Mouse (Mus musculus) right cerebral cortex, postnatal 25 days (tissue): ENCODE measurements at regions not wholly inside any gene's neighbourhood (a gene's known extent, or its start where the extent isn't known, plus 50 kb on each side); places are given as distances from the start of the nearest gene placed in this dataset.

Experiments used
- DNase-seq: peaks from one replicate; pipeline ENCODE4 v3.0.0; 2022

DNA sequence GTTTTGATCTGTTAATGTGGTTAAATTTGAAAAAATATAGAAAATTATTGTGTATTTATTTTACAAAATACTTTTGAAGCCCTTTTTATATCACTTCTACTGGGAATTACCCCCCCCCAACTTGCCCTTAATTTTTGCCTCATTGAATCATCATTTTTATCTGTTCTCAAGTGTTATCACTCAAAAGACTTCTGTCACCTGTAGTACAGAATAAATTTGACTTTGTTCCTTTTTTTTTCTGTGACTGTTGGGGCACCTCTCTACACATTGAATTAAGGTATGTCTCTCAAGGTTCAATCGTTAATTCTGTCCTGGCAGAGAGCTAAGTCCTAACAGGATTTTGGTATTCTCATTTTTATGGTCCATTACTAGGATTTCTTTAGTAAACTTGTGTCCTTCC is 1123.0 kb upstream of the Cited2 start:
- no peak for DNase-seq

DNA sequence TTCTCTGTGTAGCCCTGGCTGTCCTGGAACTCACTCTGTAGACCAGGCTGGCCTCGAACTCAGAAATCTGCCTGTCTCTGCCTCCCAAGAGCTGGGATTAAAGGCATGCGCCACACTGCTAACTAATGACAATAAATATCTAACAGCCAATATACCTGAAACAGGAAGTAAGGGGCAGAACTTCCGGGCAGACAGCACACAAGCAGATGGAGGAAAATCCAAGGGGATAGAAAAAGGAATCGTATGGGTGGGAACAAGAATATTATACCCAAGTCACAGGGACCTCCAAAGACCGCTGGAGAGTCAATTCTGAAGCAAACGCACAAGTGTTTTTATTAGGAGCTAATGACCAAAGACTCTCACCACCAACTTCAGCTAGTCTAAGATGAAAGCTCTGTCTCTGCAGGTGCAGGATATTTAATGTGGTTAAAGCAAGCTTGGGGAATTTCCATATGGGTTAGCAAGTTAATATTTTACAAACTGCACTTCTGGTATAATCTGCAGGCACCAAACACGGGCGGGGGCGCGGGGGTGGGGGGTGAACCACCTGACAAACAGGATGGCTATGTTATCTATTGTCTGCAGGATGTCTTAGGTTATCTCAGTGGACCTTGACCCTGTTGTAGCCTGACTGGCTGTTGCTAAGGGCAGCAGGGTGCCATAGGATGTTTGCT is 1122.3 kb upstream of the Cited2 start:
- no peak for DNase-seq

DNA sequence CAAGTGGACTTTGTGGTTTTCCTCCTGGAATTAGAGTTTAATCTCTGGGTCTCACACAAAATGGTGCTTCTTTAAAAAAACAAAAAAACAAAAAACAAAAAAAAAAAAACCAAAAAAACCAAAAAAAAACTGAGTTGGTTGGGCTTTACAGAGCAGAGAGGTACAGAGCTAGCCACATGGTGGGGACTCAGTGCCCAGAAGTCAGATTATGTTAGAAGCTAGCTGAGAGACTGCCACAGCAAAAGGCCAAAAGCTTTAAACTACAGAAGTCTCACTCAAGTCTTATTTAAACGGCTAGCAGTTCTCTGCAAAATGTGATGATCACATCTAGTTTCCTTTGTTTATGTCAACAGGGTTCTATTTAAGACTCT is 1121.8 kb upstream of the Cited2 start:
- DNase-seq, result no peak

DNA sequence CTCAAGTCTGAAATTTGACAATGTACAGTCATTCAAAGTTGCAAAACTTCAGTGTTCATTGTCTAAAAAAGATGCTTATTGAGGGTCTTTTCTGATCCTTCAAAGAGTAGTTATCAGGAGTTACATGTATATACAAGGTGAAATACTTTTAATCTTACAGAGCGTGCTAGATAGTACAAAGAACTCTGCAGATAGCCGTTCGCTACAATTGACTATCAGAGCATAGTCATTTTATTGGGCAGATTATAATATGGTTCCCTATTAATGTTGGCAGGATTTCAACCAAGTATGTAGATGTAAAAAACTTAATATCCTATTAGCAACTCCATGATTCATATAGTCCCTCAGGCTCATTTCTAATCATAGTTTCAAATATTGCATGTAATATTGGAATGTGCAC is 1114.7 kb upstream of the Cited2 start:
- no peak for DNase-seq

DNA sequence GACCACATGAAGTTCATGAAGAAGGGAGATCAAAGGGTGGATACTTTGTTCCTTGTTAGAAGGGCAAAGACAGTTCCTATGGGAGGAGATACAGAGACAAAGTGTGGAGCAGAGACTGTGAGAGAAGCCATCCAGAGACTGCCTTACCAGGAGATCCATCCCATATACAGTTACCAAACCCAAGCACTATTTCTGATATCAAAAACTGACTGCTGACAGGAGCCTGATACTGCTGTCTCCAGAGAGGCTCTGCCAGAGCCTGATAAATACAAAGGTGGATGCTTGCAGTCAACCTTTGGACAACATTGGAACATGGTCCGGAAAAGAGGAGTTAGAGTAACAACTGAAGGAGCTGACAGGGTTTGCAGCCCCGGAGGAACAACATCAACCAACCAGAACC is 1104.3 kb upstream of the Cited2 start:
- DNase-seq, result no peak

DNA sequence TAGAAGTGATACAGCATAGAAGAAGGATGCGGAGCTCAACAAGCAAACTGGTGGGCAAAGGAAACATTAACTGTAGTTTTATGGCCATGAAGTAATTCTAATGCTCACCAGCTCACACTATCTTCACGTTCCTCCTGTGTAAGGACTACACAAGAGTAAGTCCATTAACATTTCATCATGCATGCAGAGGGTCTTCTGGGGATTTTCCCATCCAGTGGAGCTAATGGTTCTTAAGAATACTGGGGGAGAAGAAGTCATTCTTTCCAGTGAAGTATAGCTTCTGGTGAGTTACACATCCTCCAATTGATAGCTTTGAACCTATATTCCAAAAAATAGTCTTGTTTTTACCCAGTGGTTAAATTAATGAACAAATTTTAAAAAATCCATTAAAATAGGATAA is 1103.4 kb upstream of the Cited2 start:
- DNase-seq, result no peak

DNA sequence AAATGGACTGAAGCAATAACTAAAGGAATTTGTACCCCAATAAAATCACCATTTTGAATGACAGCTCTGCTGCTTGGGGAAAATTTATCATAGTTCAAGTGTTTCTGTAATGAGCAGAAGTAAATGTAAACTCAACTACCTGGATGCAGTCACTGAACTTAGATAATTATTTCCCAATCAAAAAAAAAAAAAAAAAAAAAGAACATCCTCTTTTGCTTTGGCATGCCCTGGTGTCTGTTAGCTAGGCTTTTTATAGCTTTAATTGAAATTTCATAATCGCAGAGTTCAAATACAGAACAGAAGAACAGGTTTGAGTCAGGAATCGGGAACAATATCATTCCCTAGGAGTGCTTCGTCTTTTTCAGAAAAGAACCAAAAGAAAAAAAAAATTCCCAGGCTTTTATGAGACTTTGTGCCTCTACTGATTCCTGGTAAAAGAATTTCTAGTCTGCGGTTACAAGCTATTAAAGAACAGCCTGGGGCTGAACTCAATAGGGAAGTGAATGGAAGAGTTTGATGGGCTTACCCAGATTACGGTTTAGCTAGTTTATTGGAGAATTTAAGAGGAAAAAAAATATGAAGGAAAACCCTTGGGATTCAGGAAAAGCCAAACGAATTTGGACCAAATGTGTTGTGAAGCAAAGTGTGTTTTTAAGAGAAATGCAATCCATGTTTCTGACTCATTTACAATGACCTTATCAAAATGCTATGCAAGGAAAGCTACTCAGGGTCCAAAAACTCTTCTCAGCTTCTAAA is 1102.0 kb upstream of the Cited2 start:
- DNase-seq, result no peak

DNA sequence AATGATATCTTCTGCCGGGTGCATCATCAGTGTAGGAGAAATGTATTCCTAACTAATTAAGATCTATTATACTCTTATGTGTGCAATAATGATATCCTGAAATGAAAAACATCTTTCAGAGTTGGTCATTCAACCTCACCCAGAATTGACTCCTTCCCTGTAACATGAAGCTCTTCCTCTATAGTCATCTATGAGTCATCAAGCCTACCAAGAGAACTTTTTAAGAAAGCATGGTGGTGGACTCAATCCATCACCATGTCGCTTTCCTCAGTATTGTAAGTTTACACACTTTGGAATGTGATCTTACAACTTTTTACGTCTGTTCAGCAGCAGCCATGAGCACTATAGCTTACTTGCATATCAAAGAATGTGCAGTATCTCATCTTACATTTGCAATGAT is 1100.2 kb upstream of the Cited2 start:
- no peak for DNase-seq

DNA sequence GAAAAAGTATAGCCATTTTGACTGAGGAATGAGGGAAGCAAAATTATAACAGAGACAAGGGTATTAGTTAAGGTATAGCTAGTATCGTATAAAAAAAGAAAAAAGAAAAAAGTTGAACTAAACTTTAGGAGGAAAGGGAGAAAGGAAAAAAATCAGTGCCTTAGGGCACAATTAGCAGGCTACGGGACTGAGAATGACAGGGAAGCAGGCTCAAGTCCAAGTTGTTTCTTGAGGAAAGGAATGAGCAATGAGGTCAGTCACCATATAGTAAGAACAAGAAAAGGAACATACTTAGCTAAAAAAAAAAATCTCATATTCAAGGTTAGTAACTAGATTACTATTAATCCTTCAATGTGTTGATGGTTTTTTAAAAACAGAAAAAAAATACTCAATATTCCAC is 1089.8 kb upstream of the Cited2 start:
- no peak for DNase-seq

DNA sequence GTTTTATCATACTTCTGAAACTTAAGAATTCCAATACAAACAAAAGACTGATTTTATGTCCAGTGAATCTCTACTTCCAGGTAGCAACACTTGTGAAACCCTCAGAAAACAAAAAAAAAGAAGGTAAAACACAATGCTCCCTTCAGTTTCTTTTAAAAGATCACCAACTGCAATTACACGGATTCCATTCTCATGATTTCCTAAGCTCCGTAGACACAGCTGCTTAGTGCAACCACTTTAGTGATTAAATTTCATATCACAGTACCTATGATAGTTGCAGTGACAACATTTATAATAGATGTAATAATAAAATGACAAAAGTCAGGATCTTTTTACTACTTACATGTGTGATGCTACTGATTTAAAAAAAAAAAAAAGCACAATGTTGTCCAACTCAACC is 1087.6 kb upstream of the Cited2 start:
- DNase-seq, result no peak

DNA sequence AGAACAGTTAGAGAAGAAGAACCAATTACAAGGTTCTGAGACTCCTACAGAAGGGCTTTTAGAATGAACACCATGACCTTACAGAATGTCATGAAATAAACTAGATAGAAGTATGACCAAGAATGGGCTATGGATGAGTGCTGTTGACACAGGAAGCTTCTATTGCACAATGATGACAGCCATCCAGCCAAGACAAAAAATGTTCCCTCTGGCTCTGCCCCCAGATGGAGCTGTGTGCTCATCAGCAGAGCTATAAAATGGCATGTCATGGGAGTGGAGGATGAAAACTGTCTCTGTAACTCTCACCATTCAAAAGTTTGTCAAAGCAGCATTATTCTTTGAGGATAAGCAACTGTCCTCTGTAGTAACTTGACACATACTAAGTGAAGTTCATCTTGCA is 1086.0 kb upstream of the Cited2 start:
- DNase-seq, result no peak

DNA sequence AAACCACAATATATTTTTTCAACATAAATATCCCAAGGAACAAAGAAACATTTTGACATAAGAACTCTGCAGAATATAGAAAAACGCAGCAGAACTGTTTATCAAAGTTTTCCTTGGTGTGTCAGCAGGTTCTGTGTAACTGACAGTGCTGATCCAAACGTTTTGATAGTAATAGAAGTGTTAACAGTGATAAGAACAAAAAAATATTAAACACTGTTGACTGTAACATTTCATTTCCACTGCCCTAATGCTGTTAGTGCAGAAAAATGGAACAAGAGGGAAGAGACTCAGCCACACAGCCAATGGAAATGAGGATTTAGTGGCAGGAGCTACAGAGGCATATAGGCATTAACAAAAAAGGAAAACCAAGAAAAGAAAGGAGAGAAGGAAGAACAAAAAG is 1084.9 kb upstream of the Cited2 start:
- no peak for DNase-seq

DNA sequence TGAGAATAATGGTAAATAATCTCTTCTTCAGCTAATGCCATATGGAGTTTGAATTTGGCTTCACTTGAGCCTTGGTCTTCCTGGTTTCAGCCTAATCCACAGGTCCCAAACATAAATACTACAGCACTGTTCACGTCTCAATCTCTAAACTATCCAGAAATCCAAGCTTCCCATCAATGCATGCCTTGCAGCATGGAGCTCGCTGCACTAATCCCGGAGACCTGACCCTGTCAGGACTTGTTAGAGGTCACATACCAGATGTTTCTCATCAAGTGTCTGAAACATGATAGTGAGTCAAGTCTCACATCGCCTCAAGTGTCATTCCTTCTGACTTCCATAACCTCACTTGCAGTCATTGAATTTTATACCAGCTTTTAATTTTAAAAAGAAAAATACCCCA is 1082.9 kb upstream of the Cited2 start:
- no peak for DNase-seq

DNA sequence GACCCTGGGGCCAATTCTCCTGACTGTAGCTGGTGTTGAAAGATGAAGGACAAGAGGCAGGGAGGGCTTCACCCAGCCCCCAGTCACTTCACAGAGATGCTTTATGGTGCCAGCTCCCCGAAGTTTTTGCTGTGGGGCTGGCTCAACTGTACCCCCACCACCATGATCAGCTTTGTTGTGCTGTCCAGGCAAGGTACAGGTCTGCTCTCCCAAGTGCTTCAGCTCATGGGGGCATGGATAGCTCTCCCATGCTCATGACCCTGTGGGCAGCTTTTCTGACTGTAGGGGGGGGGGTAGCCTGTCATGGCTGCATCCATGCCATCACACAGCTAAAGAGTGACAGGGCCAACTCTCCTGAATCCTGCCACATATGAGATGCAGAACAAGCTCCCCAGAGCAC is 1072.9 kb upstream of the Cited2 start:
- no peak for DNase-seq

DNA sequence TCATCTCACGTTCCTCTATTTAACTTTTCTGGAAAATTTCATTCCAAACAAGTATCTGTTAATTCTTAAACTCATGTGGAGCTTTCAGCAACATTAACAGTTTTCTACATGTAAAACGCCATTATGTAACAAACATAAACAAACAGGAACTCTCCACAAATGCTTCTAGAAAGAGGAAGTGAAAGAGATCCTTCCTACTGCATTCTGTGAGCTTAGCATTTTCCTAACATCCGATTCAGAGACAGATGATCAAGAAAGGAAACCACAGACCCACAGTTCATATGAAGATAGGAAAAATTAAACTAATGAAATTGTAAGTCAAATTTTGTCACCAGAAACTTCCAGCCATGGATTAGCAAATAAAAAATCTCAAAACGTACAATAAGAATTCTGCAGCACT is 1070.6 kb upstream of the Cited2 start:
- no peak for DNase-seq

DNA sequence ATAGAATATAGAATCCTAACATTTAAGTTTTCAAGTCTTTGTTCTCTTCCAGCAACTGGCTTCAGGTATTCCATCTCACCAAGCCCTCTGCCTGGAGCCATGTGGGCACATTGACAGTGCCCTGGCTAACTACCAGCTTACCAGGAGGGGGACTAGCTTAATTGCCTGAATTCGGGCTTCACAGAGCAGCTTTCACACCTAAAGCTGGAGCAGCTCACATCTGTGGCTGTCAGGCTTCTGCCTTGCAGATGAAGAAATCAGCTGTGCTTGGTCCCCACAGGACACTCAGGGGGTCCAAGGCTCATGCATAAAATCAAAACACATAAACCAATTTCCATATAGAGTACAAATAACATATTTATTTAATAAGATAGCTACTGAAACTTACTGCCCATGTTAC is 1058.5 kb upstream of the Cited2 start:
- DNase-seq, result no peak

DNA sequence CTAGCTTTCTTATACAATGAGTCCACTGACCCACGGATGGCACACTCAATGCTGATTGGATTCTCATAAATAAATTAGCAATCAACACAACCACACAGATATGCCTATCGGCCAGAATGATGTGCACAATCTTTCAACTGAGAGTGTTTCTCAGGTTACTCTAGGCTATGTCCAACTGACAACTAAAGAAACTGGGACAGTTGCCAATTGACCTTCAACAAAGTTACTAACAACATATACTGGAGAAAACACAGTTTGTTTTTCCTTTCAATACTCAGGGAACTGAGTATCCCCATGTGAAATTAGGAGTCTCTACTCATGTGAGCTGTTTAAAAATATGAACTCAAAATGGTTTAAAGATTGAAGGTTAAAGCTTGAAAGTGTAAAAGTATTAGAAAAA is 1052.7 kb upstream of the Cited2 start:
- no peak for DNase-seq

DNA sequence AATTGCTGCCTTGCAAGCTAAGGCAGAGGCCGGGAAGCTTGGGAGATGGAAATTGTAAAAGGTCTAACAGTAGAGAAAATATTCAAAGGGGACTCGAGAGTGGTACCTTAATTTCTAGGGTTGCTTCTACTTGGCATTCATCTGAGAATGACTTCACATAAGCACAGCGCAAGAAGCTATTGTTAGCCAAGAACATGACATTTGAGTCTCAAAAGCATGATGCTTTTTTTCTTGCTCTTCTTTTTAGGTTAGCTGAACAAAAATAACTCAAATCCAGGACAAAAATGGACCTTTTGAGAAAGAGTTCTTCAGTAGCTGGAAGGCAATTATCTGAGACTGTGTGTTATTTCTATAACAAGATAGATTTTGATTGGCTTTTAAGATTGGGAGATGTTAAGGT is 1042.0 kb upstream of the Cited2 start:
- DNase-seq, result no peak

DNA sequence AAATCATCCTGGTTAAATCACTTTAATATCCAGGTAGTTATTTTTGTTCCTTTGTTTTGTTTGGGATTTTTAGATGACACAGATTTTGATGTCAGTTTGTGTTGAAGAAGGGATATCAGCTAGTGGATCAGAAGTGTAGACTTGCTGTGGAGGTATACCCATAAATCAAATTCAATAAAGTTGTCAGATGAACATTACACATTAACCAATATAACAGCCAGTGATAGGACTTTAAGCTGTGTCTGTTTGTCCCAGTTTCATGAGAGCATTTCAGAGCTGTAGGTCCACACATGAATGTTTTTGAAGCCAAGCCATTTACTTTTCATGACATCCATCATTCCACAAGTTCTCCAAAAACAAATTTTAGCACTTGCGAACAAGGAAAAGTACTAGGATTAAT is 1037.7 kb upstream of the Cited2 start:
- DNase-seq, result no peak

DNA sequence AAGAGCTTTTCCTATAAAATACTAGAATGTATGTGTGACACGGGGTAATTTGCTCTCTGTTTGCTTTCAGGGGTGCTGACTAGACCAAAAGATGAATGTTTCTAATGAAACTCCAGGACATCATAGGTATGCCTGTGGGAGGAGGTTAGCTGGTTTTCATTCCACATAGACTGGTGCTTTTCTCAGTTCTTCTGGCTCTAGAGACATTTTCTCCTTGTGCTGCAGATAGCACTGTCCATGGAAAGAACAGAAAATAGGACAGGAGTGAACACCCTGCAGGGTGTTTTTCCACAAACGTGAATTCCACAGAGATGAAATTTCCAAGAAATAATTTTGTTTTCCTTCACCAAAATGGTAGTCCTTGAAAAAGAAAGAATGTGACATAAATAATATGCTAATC is 1016.0 kb upstream of the Cited2 start:
- DNase-seq, result no peak

DNA sequence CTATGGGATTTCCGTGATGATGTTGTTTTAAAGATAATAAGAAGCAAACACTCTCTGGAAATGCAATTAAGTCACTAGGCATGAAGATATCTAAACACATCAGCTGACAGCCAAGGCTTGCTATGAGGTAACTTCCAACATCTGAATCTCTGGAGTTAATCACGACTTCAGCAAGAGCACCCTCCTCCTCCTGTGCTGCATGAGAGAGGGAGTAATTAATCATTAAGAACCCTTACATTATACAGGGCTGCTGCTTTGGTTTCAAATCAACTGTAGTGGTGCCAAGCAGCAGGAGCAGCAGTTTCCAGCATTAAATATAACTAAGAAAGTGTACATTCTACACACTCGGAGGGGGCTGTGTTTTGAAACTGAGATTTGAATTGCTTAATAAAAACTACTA is 1009.9 kb upstream of the Cited2 start:
- no peak for DNase-seq

DNA sequence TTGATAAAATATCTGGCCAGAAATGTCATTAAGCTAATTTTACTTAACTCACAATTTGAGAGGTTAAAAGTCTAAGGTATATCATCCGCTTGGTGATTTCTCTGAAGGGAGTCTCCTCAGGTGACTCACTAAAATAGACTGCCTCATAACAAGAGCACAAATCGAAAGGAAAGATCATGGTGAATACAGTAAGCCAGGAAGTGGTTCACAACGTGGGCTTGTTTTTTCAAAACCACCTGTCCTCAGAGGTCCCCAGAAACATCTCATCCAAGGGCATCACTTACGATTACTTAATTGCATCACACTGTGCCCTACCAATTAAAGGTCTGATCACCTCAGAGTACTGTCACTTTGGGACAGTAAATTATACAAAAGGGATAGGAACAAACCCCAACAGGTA is 1009.0 kb upstream of the Cited2 start:
- no peak for DNase-seq

DNA sequence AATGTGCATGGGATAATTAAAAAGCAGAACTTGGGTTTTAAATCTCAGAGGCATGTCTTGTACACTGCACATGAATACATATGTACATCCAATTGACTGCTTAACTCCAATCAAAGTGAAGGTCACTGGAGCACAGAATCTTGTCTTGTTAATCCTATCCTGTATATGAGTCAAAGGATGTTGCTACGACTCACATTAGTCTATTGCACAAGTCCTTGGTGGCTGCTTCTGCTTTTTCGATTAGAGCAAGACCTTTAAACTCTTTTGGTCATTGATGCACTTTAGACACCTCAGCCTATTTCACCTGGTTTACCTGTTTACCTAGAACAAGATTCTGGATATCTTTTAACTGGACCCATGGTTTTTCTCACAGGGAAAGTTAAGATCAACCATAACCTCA is 1008.5 kb upstream of the Cited2 start:
- no peak for DNase-seq

DNA sequence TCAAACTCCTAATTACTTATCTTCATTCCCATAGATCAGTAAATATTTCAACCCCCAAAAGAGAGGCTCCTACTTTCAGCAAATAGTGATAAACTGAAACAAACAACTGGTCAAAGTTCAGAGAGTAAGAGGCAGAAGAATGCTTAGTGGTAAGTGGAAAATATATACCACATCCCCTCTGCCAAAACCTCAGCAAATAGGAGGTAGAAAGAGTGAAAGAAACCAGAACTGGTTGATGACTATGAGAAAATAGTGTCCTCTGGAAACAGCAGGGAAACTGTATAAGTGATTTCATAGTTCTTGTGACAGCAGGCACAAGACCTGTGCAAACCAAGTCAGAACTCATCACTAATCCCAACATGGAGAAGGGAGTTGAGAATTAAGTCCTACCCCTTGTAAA is 980.8 kb upstream of the Cited2 start:
- no peak for DNase-seq

DNA sequence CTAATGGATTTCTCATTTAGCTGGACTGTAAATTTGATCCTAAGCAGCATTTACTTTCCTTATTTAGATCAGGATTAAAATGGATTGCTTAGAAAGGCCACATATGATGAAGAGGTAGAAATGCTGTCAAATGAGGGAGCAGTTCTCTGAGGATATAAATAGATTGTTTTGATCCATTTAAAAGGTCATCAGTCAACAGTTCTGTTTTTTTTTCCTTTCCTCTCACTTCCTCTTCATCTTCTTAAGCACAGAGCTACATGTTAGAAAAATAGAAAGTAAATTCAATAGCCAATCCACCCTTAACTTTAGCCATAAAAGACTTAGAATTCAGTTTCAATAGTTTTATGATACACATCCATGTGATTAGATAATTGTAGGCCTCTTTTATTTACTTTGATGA is 971.5 kb upstream of the Cited2 start:
- DNase-seq, result no peak
